Mouse (Mus musculus) G1E-ER4 (cell line): ENCODE measurements around the gene S100a1. TPM values are rescaled to one million over a fixed set of nuclear protein-coding genes. Genes with fewer than 3 reads are reported as not detected.

Experiments
- GATA1 ChIP-seq: IDR thresholded peaks from one replicate; pipeline ENCODE4 v1.8.0; 2012; ENCODE audit warnings: low read length, inconsistent platforms
- polyA plus RNA-seq: library from polyadenylated mRNA; stranded (reverse); fragments of >175 nt; gene quantifications from 2 replicates; pipeline ENCODE4 v1.2.3, GENCODE M21; 2012

Gene S100a1
- polyA plus RNA-seq, 1 experiment: 1.1 TPM

GRCm38 (mm10) chr3:90515789-90516188 is 1.6 kb upstream of the S100a1 start:
- no peak for TF ChIP-seq GATA1

- no peak for TF ChIP-seq GATA1
Observed at GRCm38 (mm10) chr3:90515242-90515641, 1.1 kb upstream of the S100a1 start.

- no peak for TF ChIP-seq GATA1
Observed at GRCm38 (mm10) chr3:90514691-90515090, 499 bp upstream of the S100a1 start.

- no peak for TF ChIP-seq GATA1
Observed at GRCm38 (mm10) chr3:90512948-90513642, 1.1 kb downstream of the S100a1 start.

- TF ChIP-seq GATA1: no peak
Observed at GRCm38 (mm10) chr3:90512276-90512675, 1.9 kb downstream of the S100a1 start.

- TF ChIP-seq GATA1: no peak
Observed at GRCm38 (mm10) chr3:90509747-90510123, 4.5 kb downstream of the S100a1 start.

- no peak for TF ChIP-seq GATA1
Observed at GRCm38 (mm10) chr3:90508950-90509746, 5.0 kb downstream of the S100a1 start, which contains the start of gene Chtop. Gene Chtop, minus strand, starts transcription at chr3:90509498.

GRCm38 (mm10) chr3:90508287-90508949 is 5.8 kb downstream of the S100a1 start:
- no peak for TF ChIP-seq GATA1

- TF ChIP-seq GATA1: no peak
Observed at GRCm38 (mm10) chr3:90506362-90506761, 7.8 kb downstream of the S100a1 start.

GRCm38 (mm10) chr3:90505216-90505615 is 9.0 kb downstream of the S100a1 start:
- no peak for TF ChIP-seq GATA1

- no peak for TF ChIP-seq GATA1
Observed at GRCm38 (mm10) chr3:90503444-90503843, 10.7 kb downstream of the S100a1 start.

- TF ChIP-seq GATA1: no peak
Observed at GRCm38 (mm10) chr3:90497597-90497996, 16.6 kb downstream of the S100a1 start.

GRCm38 (mm10) chr3:90495850-90496525 is 18.2 kb downstream of the S100a1 start:
- no peak for TF ChIP-seq GATA1

GRCm38 (mm10) chr3:90493831-90494540 is 20.2 kb downstream of the S100a1 start:
- TF ChIP-seq GATA1: no peak

- TF ChIP-seq GATA1: no peak
Observed at GRCm38 (mm10) chr3:90491350-90491749, 22.8 kb downstream of the S100a1 start.

GRCm38 (mm10) chr3:90490696-90491256 is 23.4 kb downstream of the S100a1 start, which contains the start of gene Snapin:
Gene Snapin, minus strand, starts transcription at chr3:90491033.
- TF ChIP-seq GATA1: no peak
